ENCODE assay signal across 19 mouse cellular contexts in the genomic region with DNA sequence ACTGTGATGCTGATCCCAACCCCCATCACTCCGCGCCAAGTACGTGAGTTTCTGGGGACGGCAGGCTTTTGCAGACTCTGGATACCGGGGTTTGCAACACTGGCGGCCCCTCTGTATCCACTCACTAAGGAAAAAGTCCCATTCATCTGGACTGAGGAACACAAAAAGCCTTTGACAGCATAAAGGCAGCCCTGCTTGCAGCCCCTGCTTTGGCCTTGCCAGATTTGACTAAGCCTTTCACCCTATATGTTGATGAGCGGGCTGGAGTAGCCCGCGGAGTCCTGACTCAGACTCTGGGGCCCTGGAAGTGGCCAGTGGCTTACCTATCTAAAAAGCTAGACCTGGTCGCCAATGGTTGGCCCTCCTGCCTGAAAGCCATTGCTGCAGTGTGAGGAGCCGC. TPM values are rescaled to one million over a fixed set of nuclear protein-coding genes. Genes with fewer than 3 reads are reported as not detected.
A peak's percentile ranks its signal among the peaks of the same experiment; 100 is the strongest.
DNase-seq lines count a peak whose midpoint lies in the region; ATAC-seq lines count a peak whose summit lies in the region.
"Had no signal": no experiment of that assay in that cellular context is flagged by ENCODE, and none has a peak within 500 bp of the region (broad histone marks: within the 10 kb centered on the region; RNA-seq: fewer than 3 reads in every experiment).

No protein-coding gene starts in this region.

- H3K9me3 ChIP-seq in heart, embryonic 11.5 days (replicated peaks; ENCODE audit: control insufficient read depth, low read length), result peaks cover 27% of the 10 kb centered on the region

- H3K4me2 ChIP-seq in heart, embryonic 11.5 days, result no peak overlapping the region

- no peaks in the 10 kb centered on the region for H3K4me1 ChIP-seq in heart, embryonic 11.5 days (ENCODE audit: control insufficient read depth, insufficient read depth, low read length)

- peak; percentile 57 for DNase-seq in heart, adult 11 months
- DNase-seq: adrenal gland, adult 2 months; adrenal gland, adult 8-10 months; adrenal gland, postnatal 10 days; adrenal gland, postnatal 14 days; adrenal gland, postnatal 25 days; adrenal gland, postnatal 36 days; B cell, adult 2 months; cerebellum, adult 11 months; cerebellum, adult 11-12 months; cerebellum, adult 18-20 months; cerebellum, adult 2 months had no signal

- no peak overlapping the region for H3K27ac ChIP-seq in heart, embryonic 11.5 days (ENCODE audit: low read depth, low read length)

- 86% methylated on average over 11 of the region's 11 CpGs for WGBS in heart, embryonic 11.5 days (ENCODE audit: insufficient replicate concordance)

- no peaks in the 10 kb centered on the region for H3K36me3 ChIP-seq in heart, embryonic 11.5 days (ENCODE audit: control insufficient read depth, insufficient read depth, low read length)
- H3K36me3 ChIP-seq: G1E had no signal

- ATAC-seq in heart, embryonic 11.5 days (replicated peaks; ENCODE audit: insufficient number of reproducible peaks, low FRiP score, low TSS enrichment), result no peak
- ATAC-seq: activated CD4-positive, CD25-positive, alpha-beta regulatory T cell, adult 4 months; CD4-positive, CD25-positive, alpha-beta regulatory T cell, adult 4 months; Patski had no signal

- no peak overlapping the region for H3K4me3 ChIP-seq in heart, embryonic 11.5 days (ENCODE audit: low read depth, low read length)

- no peak overlapping the region for H3K9ac ChIP-seq in heart, embryonic 11.5 days (ENCODE audit: low read depth, low read length)

- no peaks in the 10 kb centered on the region for H3K27me3 ChIP-seq in heart, embryonic 11.5 days (ENCODE audit: control insufficient read depth, insufficient read depth, low read length)
- H3K27me3 ChIP-seq: Patski had no signal

RNA-seq across cellular contexts. Expression of a gene that starts 8.7 kb away (rescaled TPM):
- not detected in 2 replicates for polyA plus RNA-seq in heart, embryonic 11.5 days (2014; fragmentation: Nextera tagmentation; extraction: Ambion mirVana)
- polyA plus RNA-seq: activated CD4-positive, CD25-positive, alpha-beta regulatory T cell, adult 4 months; adrenal gland, adult 2 months; brain, embryonic 14.5 days; C2C12; CD4-positive, CD25-positive, alpha-beta regulatory T cell, adult 4 months; cerebellum, adult 2 months; G1E; Patski had no signal

RNA-seq across cellular contexts. Expression of a gene that starts 16.3 kb away (rescaled TPM):
- polyA plus RNA-seq in heart, embryonic 11.5 days (2014; fragmentation: Nextera tagmentation; extraction: Ambion mirVana), result not detected in 2 replicates
- polyA plus RNA-seq: activated CD4-positive, CD25-positive, alpha-beta regulatory T cell, adult 4 months; adrenal gland, adult 2 months; brain, embryonic 14.5 days; C2C12; CD4-positive, CD25-positive, alpha-beta regulatory T cell, adult 4 months; cerebellum, adult 2 months; G1E; Patski had no signal
